Mouse (Mus musculus) forebrain, postnatal 0 days (tissue): ENCODE measurements around the gene Kctd2. TPM values are rescaled to one million over a fixed set of nuclear protein-coding genes. Genes with fewer than 3 reads are reported as not detected.

Experiments
- ATAC-seq: fragments of 200-750 bp; cut with Nextera tagmentation; 2 replicates; pipeline ENCODE4 v1.8.0; 2017; ENCODE audit warnings: mild to moderate bottlenecking, moderate library complexity
- DNase-seq: peaks from one replicate; pipeline ENCODE4 v3.0.0-alpha.2; 2015
- H3K27ac ChIP-seq: fragments of 300-500 bp; sonication (generic); 2 replicates; pipeline ENCODE4 v1.5.1; 2014; ENCODE audit warnings: low read depth, mild to moderate bottlenecking, antibody characterized with exemption, low read length, moderate library complexity, mixed read lengths
- H3K27me3 ChIP-seq: fragments of 300-500 bp; sonication (generic); 2 replicates; pipeline ENCODE4 v1.6.1; 2014; ENCODE audit warnings: mild to moderate bottlenecking, low read length, mixed read lengths; ENCODE audit not compliant: insufficient read depth
- H3K36me3 ChIP-seq: fragments of 300-500 bp; sonication (generic); 2 replicates; pipeline ENCODE4 v1.6.1; 2014; ENCODE audit warnings: mild to moderate bottlenecking, moderate library complexity; ENCODE audit not compliant: insufficient read depth
- H3K4me1 ChIP-seq: fragments of 300-500 bp; sonication (generic); 2 replicates; pipeline ENCODE4 v1.6.1; 2014; ENCODE audit warnings: antibody characterized with exemption; ENCODE audit not compliant: insufficient read depth
- H3K4me2 ChIP-seq: fragments of 300-500 bp; sonication (generic); 2 replicates; pipeline ENCODE4 v1.6.1; 2014; ENCODE audit warnings: low read depth, mild to moderate bottlenecking, moderate library complexity
- H3K4me3 ChIP-seq: fragments of 300-500 bp; sonication (generic); 2 replicates; pipeline ENCODE4 v1.5.1; 2014; ENCODE audit warnings: low read depth, low read length, mixed read lengths
- H3K9ac ChIP-seq: fragments of 300-500 bp; sonication (generic); 2 replicates; pipeline ENCODE4 v1.6.1; 2014; ENCODE audit warnings: mild to moderate bottlenecking
- H3K9me3 ChIP-seq: fragments of 300-500 bp; sonication (generic); 2 replicates; pipeline ENCODE4 v1.6.1; 2016; ENCODE audit warnings: low read length
- CTCF ChIP-seq: sonication (generic); IDR thresholded peaks from 2 replicates; pipeline ENCODE4 v1.5.1; 2016; ENCODE audit warnings: antibody characterized with exemption, control low read depth, low read depth
- WGBS: fragments of 180-500 bp; shearing (Covaris S2); extraction: QIAGEN DNeasy Blood & Tissue Kit; methylation state at CpG from one replicate; pipeline ENCODE4 v1.1.7; 2014; 5-methylcytosine and 5-hydroxymethylcytosine counted together
- polyA plus RNA-seq: library from polyadenylated mRNA; unstranded; fragments of >200 nt; fragmentation: Nextera tagmentation; extraction: Ambion mirVana; gene quantifications from 2 replicates; pipeline ENCODE4 v1.2.1, GENCODE M21; 2015
- total RNA-seq: library from RNA; depleted of rRNA; stranded (reverse); fragments of >200 nt; gene quantifications from 2 replicates; pipeline ENCODE4 v1.2.3, GENCODE M21; 2014

The Kctd2 gene
- total and polyA plus RNA-seq, 2 experiments from 2014 or later: 29.3 to 31.7 TPM

GRCm38 (mm10) chr11:115374695-115375425 is 45.1 kb upstream of the Kctd2 start:
- Histone ChIP-seq H3K9ac (peak overlapping the region; percentile 72), H3K4me3 (peak overlapping the region; percentile 39), H3K4me2 (peak overlapping the region; percentile 75), H3K27me3 (no peaks in the 10 kb centered on the region), H3K27ac (peak overlapping the region; percentile 57), H3K36me3 (no peaks in the 10 kb centered on the region), H3K9me3 (no peaks in the 10 kb centered on the region), H3K4me1 (peaks cover 6% of the 10 kb centered on the region)
- ATAC-seq: 0 out of 2 replicates have a peak, but pooled peaks have one; percentile 12
- WGBS: 58% methylated on average over 12 of the region's 12 CpGs
- TF ChIP-seq CTCF: no peak
- DNase-seq: no peak

- no peak for ATAC-seq
- 71% methylated on average over 7 of the region's 7 CpGs for WGBS
- Histone ChIP-seq H3K4me2 (no peak overlapping the region), H3K4me1 (peaks cover 6% of the 10 kb centered on the region), H3K9ac (no peak overlapping the region), H3K27ac (no peak overlapping the region), H3K4me3 (no peak overlapping the region), H3K9me3 (no peaks in the 10 kb centered on the region), H3K36me3 (no peaks in the 10 kb centered on the region), H3K27me3 (no peaks in the 10 kb centered on the region)
- no peak for DNase-seq
- no peak for TF ChIP-seq CTCF
Observed at GRCm38 (mm10) chr11:115376722-115377121, 43.2 kb upstream of the Kctd2 start.

- Histone ChIP-seq H3K9ac (no peak overlapping the region), H3K36me3 (no peaks in the 10 kb centered on the region), H3K4me2 (no peak overlapping the region), H3K4me3 (no peak overlapping the region), H3K4me1 (peaks cover 6% of the 10 kb centered on the region), H3K27me3 (no peaks in the 10 kb centered on the region), H3K27ac (no peak overlapping the region), H3K9me3 (no peaks in the 10 kb centered on the region)
- 92% methylated on average over 4 of the region's 4 CpGs for WGBS
- no peak for TF ChIP-seq CTCF
- no peak for ATAC-seq
- DNase-seq: no peak
Observed at GRCm38 (mm10) chr11:115377254-115377653, 42.7 kb upstream of the Kctd2 start.

GRCm38 (mm10) chr11:115377854-115378253 is 42.1 kb upstream of the Kctd2 start:
- no peak for TF ChIP-seq CTCF
- WGBS: 91% methylated on average over 7 of the region's 7 CpGs
- DNase-seq (no peak), ATAC-seq (no peak)
- Histone ChIP-seq H3K27me3 (no peaks in the 10 kb centered on the region), H3K9me3 (no peaks in the 10 kb centered on the region), H3K4me2 (no peak overlapping the region), H3K9ac (no peak overlapping the region), H3K4me1 (peaks cover 6% of the 10 kb centered on the region), H3K4me3 (no peak overlapping the region), H3K36me3 (no peaks in the 10 kb centered on the region), H3K27ac (no peak overlapping the region)

GRCm38 (mm10) chr11:115381276-115381675 is 38.7 kb upstream of the Kctd2 start:
- Histone ChIP-seq H3K27me3 (no peaks in the 10 kb centered on the region), H3K9ac (peak overlapping the region; percentile 97), H3K4me3 (peak overlapping the region; percentile 94), H3K4me1 (peaks cover 18% of the 10 kb centered on the region), H3K9me3 (no peaks in the 10 kb centered on the region), H3K4me2 (peak overlapping the region; percentile 76), H3K36me3 (no peaks in the 10 kb centered on the region), H3K27ac (peak overlapping the region; percentile 40; the same call in 1 of the 2 replicates)
- no peak for ATAC-seq
- TF ChIP-seq CTCF: no peak
- peak; percentile 29 for DNase-seq
- 16% methylated on average over 9 of the region's 9 CpGs for WGBS

- under 1% methylated on average over 73 of the region's 76 CpGs for WGBS
Observed at GRCm38 (mm10) chr11:115381743-115382539, 38.0 kb upstream of the Kctd2 start, which contains the start of gene Cdr2l. TSS of gene Cdr2l (plus strand) at chr11:115381916.

GRCm38 (mm10) chr11:115382891-115383290 is 37.0 kb upstream of the Kctd2 start:
- Histone ChIP-seq H3K4me1 (peaks cover 18% of the 10 kb centered on the region), H3K9ac (peak overlapping the region; percentile 97), H3K4me3 (peak overlapping the region; percentile 94), H3K9me3 (no peaks in the 10 kb centered on the region), H3K27ac (peak overlapping the region; percentile 96), H3K36me3 (no peaks in the 10 kb centered on the region), H3K27me3 (no peaks in the 10 kb centered on the region), H3K4me2 (peak overlapping the region; percentile 76)
- ATAC-seq (no peak), DNase-seq (no peak)
- TF ChIP-seq CTCF: no peak
- 5% methylated on average over 5 of the region's 5 CpGs for WGBS

More at GRCm38 (mm10) chr11:115381743-115382539, 38.0 kb upstream of the Kctd2 start, which contains the start of gene Cdr2l:
- Histone ChIP-seq H3K9ac (peak within 1 kb of the TSS; percentile 97), H3K36me3 (no peaks in the 10 kb centered on the region), H3K4me1 (peaks cover 18% of the 10 kb centered on the region), H3K4me2 (peak within 1 kb of the TSS; percentile 76), H3K9me3 (no peaks in the 10 kb centered on the region), H3K27ac (peak within 1 kb of the TSS; percentile 96), H3K4me3 (peak within 1 kb of the TSS; percentile 94), H3K27me3 (no peaks in the 10 kb centered on the region)
- TF ChIP-seq CTCF: no peak
- DNase-seq (peak; percentile 91), ATAC-seq (peak; percentile 94)
